26 mouse cellular contexts compared by ENCODE assay signal in genomic region chr16:50131406-50131805, GRCm38 (mm10).
A peak's percentile ranks its signal among the peaks of the same experiment; 100 is the strongest.
DNase-seq lines count a peak whose midpoint lies in the region; ATAC-seq and TF ChIP-seq lines count a peak whose summit lies in the region.
"Had no signal": no experiment of that assay in that cellular context is flagged by ENCODE, and none has a peak within 500 bp of the region (broad histone marks: within the 10 kb centered on the region; RNA-seq: fewer than 3 reads in every experiment).

No protein-coding gene starts in this region.

- H3K4me2 ChIP-seq in CH12.LX (ENCODE audit: insufficient read depth, low read depth, poor library complexity, severe bottlenecking): no peak overlapping the region
- H3K4me2 ChIP-seq: forebrain, embryonic 13.5 days; heart, embryonic 12.5 days; heart, embryonic 15.5 days; hindbrain, embryonic 13.5 days; intestine, embryonic 15.5 days had no signal

- dilution Hi-C loops in CH12.LX (cut with MboI; ENCODE audit: extremely low pct_ligation_motif_present, extremely low pct_unique_long_range_greater_than_20kb, low sequenced_read_pairs): no loop called here

- no peaks in the 10 kb centered on the region for H3K36me3 ChIP-seq in CH12.LX (replicated peaks in 1 of 2; ENCODE audit: control insufficient read depth in 1 of 2, insufficient read depth in 1 of 2, low read length in 1 of 2)
- no peaks in the 10 kb centered on the region for H3K36me3 ChIP-seq in MEL (ENCODE audit: control insufficient read depth in 1 of 2, insufficient read depth in 2 of 2, low read length in 2 of 2)
- no peaks in the 10 kb centered on the region for H3K36me3 ChIP-seq in midbrain, embryonic 10.5 days
- H3K36me3 ChIP-seq: forebrain, embryonic 10.5 days; heart, embryonic 12.5 days; heart, embryonic 15.5 days; hindbrain, embryonic 10.5 days; hindbrain, embryonic 13.5 days; intestine, embryonic 15.5 days had no signal

- peak; percentile 33 for DNase-seq in CH12.LX (ENCODE audit: extremely low read depth)
- DNase-seq in MEL (ENCODE audit: low read depth, low spot score): peak; percentile 60
- no peak for DNase-seq in kidney, postnatal 4 days
- DNase-seq in urinary bladder, postnatal 25 days (ENCODE audit: low spot score): no peak
- DNase-seq in midbrain, embryonic 10.5 days (ENCODE audit: low spot score): no peak
- DNase-seq: adrenal gland, adult 2 months; adrenal gland, postnatal 25 days; cerebellum, adult 11-12 months; cerebellum, adult 8-10 months; cerebellum, postnatal 10 days; cerebellum, postnatal 36 days; gastrocnemius, postnatal 10 days; gastrocnemius, postnatal 36 days; heart, postnatal 10 days; heart, postnatal 36 days had no signal

- TF ChIP-seq POLR2A in CH12.LX (IDR thresholded peaks at IDR 0.05; ENCODE audit: low read depth, low read length): no peak
- TF ChIP-seq POLR2A in MEL (IDR thresholded peaks at IDR 0.05; ENCODE audit: control insufficient read depth in 1 of 2, insufficient read depth in 1 of 2, low read depth in 1 of 2, low read length in 2 of 2, poor library complexity in 1 of 2): no peak

- WGBS in midbrain, embryonic 10.5 days: 82% methylated on average over 2 of the region's 2 CpGs

- no peaks in the 10 kb centered on the region for H3K79me2 ChIP-seq in CH12.LX (replicated peaks; ENCODE audit: control insufficient read depth, extremely low read depth, insufficient read depth, poor library complexity, severe bottlenecking)
- no peaks in the 10 kb centered on the region for H3K79me2 ChIP-seq in MEL (ENCODE audit: control insufficient read depth, insufficient read depth, low read length, poor library complexity)

- peaks cover 0 to 6% of the 10 kb centered on the region in 2 experiments; a peak in 1 of 4 replicates for H3K4me1 ChIP-seq in CH12.LX (ENCODE audit: control insufficient read depth in 1 of 2, insufficient read depth in 2 of 2)
- no peaks in the 10 kb centered on the region for H3K4me1 ChIP-seq in MEL (ENCODE audit: control insufficient read depth in 1 of 2, insufficient read depth in 2 of 2, low read length in 2 of 2)
- H3K4me1 ChIP-seq in midbrain, embryonic 10.5 days: no peaks in the 10 kb centered on the region
- H3K4me1 ChIP-seq: forebrain, embryonic 10.5 days; forebrain, embryonic 13.5 days; heart, embryonic 12.5 days; heart, embryonic 15.5 days; hindbrain, embryonic 10.5 days; hindbrain, embryonic 13.5 days; intestine, embryonic 15.5 days had no signal

- no peak overlapping the region for H3K4me3 ChIP-seq in CH12.LX (replicated peaks in 1 of 3; ENCODE audit: low read depth in 2 of 3, low read length in 2 of 3, poor library complexity in 1 of 3)
- H3K4me3 ChIP-seq in MEL (ENCODE audit: control insufficient read depth in 1 of 2, insufficient read depth in 1 of 2, low read depth in 2 of 2, low read length in 2 of 2): no peak overlapping the region
- H3K4me3 ChIP-seq in midbrain, embryonic 10.5 days: no peak overlapping the region
- H3K4me3 ChIP-seq: forebrain, embryonic 10.5 days; forebrain, embryonic 13.5 days; heart, embryonic 12.5 days; heart, embryonic 15.5 days; hindbrain, embryonic 10.5 days; hindbrain, embryonic 13.5 days; intestine, embryonic 15.5 days had no signal

- no peak for TF ChIP-seq RAD21 in CH12.LX (IDR thresholded peaks at IDR 0.05; ENCODE audit: low read depth, low read length)
- TF ChIP-seq RAD21 in MEL (IDR thresholded peaks at IDR 0.05; ENCODE audit: low read depth, low read length): no peak

- peaks cover 2% of the 10 kb centered on the region for H3K9me3 ChIP-seq in CH12.LX (replicated peaks; ENCODE audit: low read length)
- no peaks in the 10 kb centered on the region for H3K9me3 ChIP-seq in MEL (replicated peaks; ENCODE audit: insufficient read depth, low read length)
- H3K9me3 ChIP-seq in midbrain, embryonic 10.5 days (replicated peaks): no peaks in the 10 kb centered on the region
- H3K9me3 ChIP-seq: forebrain, embryonic 10.5 days; forebrain, embryonic 13.5 days; heart, embryonic 15.5 days; hindbrain, embryonic 10.5 days; hindbrain, embryonic 13.5 days; intestine, embryonic 15.5 days had no signal

- no peak for TF ChIP-seq EP300 in CH12.LX (IDR thresholded peaks at IDR 0.05; ENCODE audit: low read length)
- TF ChIP-seq EP300 in MEL (IDR thresholded peaks at IDR 0.05; ENCODE audit: low read depth in 1 of 2, low read length in 2 of 2): no peak

- H3K27me3 ChIP-seq in CH12.LX (replicated peaks) (no peaks in the 10 kb centered on the region), MEL (ENCODE audit: control insufficient read depth in 1 of 2, insufficient read depth in 2 of 2, low read length in 2 of 2) (no peaks in the 10 kb centered on the region; a peak in 1 of 4 replicates)
- H3K27me3 ChIP-seq in midbrain, embryonic 10.5 days (ENCODE audit: low read depth, poor library complexity, severe bottlenecking): no peaks in the 10 kb centered on the region
- H3K27me3 ChIP-seq: forebrain, embryonic 13.5 days; heart, embryonic 12.5 days; heart, embryonic 15.5 days; hindbrain, embryonic 13.5 days; intestine, embryonic 15.5 days; Patski had no signal

- TF ChIP-seq CTCF in CH12.LX (conservative IDR thresholded peaks at IDR 0.05 in 1 of 2, IDR thresholded peaks at IDR 0.05 in 1 of 2; ENCODE audit: low read depth in 2 of 2, low read length in 2 of 2) (no peak), MEL (IDR thresholded peaks at IDR 0.05 in 2 of 3, conservative IDR thresholded peaks at IDR 0.05 in 1 of 3; ENCODE audit: control insufficient read depth in 1 of 3, insufficient read depth in 1 of 3, low read depth in 2 of 3, low read length in 3 of 3, poor library complexity in 1 of 3, severe bottlenecking in 1 of 3) (no peak)

- H3K27ac ChIP-seq in CH12.LX (ENCODE audit: insufficient read depth, low read depth): no peak overlapping the region
- no peak overlapping the region for H3K27ac ChIP-seq in MEL (ENCODE audit: control insufficient read depth, low read depth, low read length)
- no peak overlapping the region for H3K27ac ChIP-seq in midbrain, embryonic 10.5 days (replicated peaks)
- H3K27ac ChIP-seq: forebrain, embryonic 10.5 days; forebrain, embryonic 13.5 days; heart, embryonic 15.5 days; hindbrain, embryonic 10.5 days; hindbrain, embryonic 13.5 days; intestine, embryonic 15.5 days had no signal

- H3K9ac ChIP-seq in CH12.LX (ENCODE audit: insufficient read depth, low read depth) (no peak overlapping the region), MEL (ENCODE audit: control insufficient read depth, low read depth, low read length, poor library complexity, severe bottlenecking) (no peak overlapping the region)
- H3K9ac ChIP-seq: forebrain, embryonic 13.5 days; heart, embryonic 12.5 days; heart, embryonic 15.5 days; hindbrain, embryonic 13.5 days; intestine, embryonic 15.5 days had no signal

- peak; percentile 58 for ATAC-seq in common myeloid progenitor, adult 5-6 weeks (replicated peaks; ENCODE audit: low read depth, poor library complexity, severe bottlenecking)
- ATAC-seq: forebrain, embryonic 13.5 days; forebrain, embryonic 16.5 days; hindbrain, embryonic 16.5 days; intestine, embryonic 15.5 days; Patski had no signal

- in situ Hi-C loops in CH12.LX (cut with MboI; ENCODE audit: low pct_ligation_motif_present, low pct_unique_long_range_greater_than_20kb, low sequenced_read_pairs): no loop called here

TF ChIP-seq in CH12.LX, 34 proteins besides CTCF, POLR2A, EP300 and RAD21:
- TF ChIP-seq MAX (IDR thresholded peaks at IDR 0.05; ENCODE audit: low read length) (no peak), NRF1 (IDR thresholded peaks at IDR 0.05; ENCODE audit: low read depth, low read length) (no peak), CHD1 (IDR thresholded peaks at IDR 0.05; ENCODE audit: low read depth, low read length) (no peak), USF1 (IDR thresholded peaks at IDR 0.05; ENCODE audit: low read depth, low read length) (no peak), JUND (conservative IDR thresholded peaks at IDR 0.05; ENCODE audit: low read depth, low read length) (no peak), ZNF384 (IDR thresholded peaks at IDR 0.05; ENCODE audit: low read depth, low read length) (no peak), JUN (IDR thresholded peaks at IDR 0.05; ENCODE audit: insufficient read depth, low read depth, low read length) (no peak), CHD2 (IDR thresholded peaks at IDR 0.05; ENCODE audit: low read length) (no peak), IRF4 (IDR thresholded peaks at IDR 0.05; ENCODE audit: low read depth, low read length) (no peak), POLR2AphosphoS2 (IDR thresholded peaks at IDR 0.05; ENCODE audit: low read depth, low read length) (no peak), ELF1 (IDR thresholded peaks at IDR 0.05; ENCODE audit: low read depth, low read length) (no peak), ETS1 (conservative IDR thresholded peaks at IDR 0.05; ENCODE audit: low read depth, low read length) (no peak), PAX5 (IDR thresholded peaks at IDR 0.05; ENCODE audit: low read length) (no peak), TCF12 (IDR thresholded peaks at IDR 0.05; ENCODE audit: low read depth, low read length) (no peak), BHLHE40 (IDR thresholded peaks at IDR 0.05; ENCODE audit: low read depth, low read length) (no peak)

TF ChIP-seq in MEL, 35 proteins besides CTCF, POLR2A, EP300 and RAD21:
- TF ChIP-seq GABPA (IDR thresholded peaks at IDR 0.05; ENCODE audit: low read depth, low read length) (no peak), NELFE (IDR thresholded peaks at IDR 0.05; ENCODE audit: low read depth, low read length) (no peak), POLR2AphosphoS2 (IDR thresholded peaks at IDR 0.05; ENCODE audit: low read length) (no peak)

Comparison
In these comparisons a context has a peak if more than half of its experiments do, and no peak if none do; other contexts are left out.
1. DNase-seq: peak in CH12.LX (single experiment) and MEL (single experiment); none in kidney, postnatal 4 days (0 of 2), urinary bladder, postnatal 25 days (single experiment) and midbrain, embryonic 10.5 days (single experiment).